Mouse (Mus musculus): ENCODE measurements around the gene 4930426L09Rik. TPM values are rescaled to one million over a fixed set of nuclear protein-coding genes. Genes with fewer than 3 reads are reported as not detected.

The 4930426L09Rik gene
- total RNA-seq, 2 experiments from 2014 or later, result 0.36 to 0.48 TPM

GRCm38 (mm10) chr2:19016839-19017238 lies 18.7 kb downstream of the 4930426L09Rik start:
- DNase-seq, result no peak

GRCm38 (mm10) chr2:19018034-19018433 lies 19.9 kb downstream of the 4930426L09Rik start:
- no peak for DNase-seq

GRCm38 (mm10) chr2:19024807-19025206 lies 26.7 kb downstream of the 4930426L09Rik start:
- DNase-seq, result peak; percentile 10

- no peak for DNase-seq
Measured at GRCm38 (mm10) chr2:19037430-19037829, 39.3 kb downstream of the 4930426L09Rik start.

- no peak for DNase-seq
Measured at GRCm38 (mm10) chr2:19037907-19038570, 39.9 kb downstream of the 4930426L09Rik start.

- no peak for DNase-seq
Measured at GRCm38 (mm10) chr2:19048225-19048624, 50.1 kb downstream of the 4930426L09Rik start.

GRCm38 (mm10) chr2:19049341-19049740 lies 51.2 kb downstream of the 4930426L09Rik start:
- DNase-seq, result no peak

Other genes with a start within 250 kb of the 4930426L09Rik start
- gene Pip4k2a, start 217 bp upstream of the 4930426L09Rik start, total RNA-seq (2021), result 1 to 10 TPM; 7.9 to 8.1 TPM
- gene Armc3, start 201.0 kb downstream of the 4930426L09Rik start, total RNA-seq (2021), result not detected

Data from heart, postnatal 4 days (tissue).